Mouse (Mus musculus) kidney, adult 2 months (tissue): ENCODE results near the gene Serp1. TPM values are rescaled to one million over a fixed set of nuclear protein-coding genes. Genes with fewer than 3 reads are reported as not detected.
A peak's percentile ranks its signal among the peaks of the same experiment; 100 is the strongest.
"Not testable (repeated sequence)": the region's sequence is repeated elsewhere in the genome, so short reads cannot be mapped to it uniquely, and the experiment has no call there.

Experiments used
- DNase-seq: peaks from one replicate; pipeline ENCODE4 v3.0.0; 2021
- H3K27ac ChIP-seq: fragments of 200-500 bp; 2 replicates; pipeline ENCODE4 v1.5.1; 2012; ENCODE audit warnings: low read depth, low read length, control low read depth, inconsistent platforms; ENCODE audit not compliant: insufficient read depth
- H3K27me3 ChIP-seq: fragments of 200-500 bp; replicated peaks from 2 replicates; pipeline ENCODE4 v1.6.1; 2012; ENCODE audit warnings: mild to moderate bottlenecking, moderate library complexity, low read length, inconsistent platforms; ENCODE audit not compliant: control insufficient read depth, insufficient read depth
- H3K36me3 ChIP-seq: fragments of 200-500 bp; 2 replicates; pipeline ENCODE4 v1.6.1; 2012; ENCODE audit warnings: mild to moderate bottlenecking, moderate library complexity, low read length, inconsistent platforms; ENCODE audit not compliant: control insufficient read depth, insufficient read depth
- H3K4me1 ChIP-seq: fragments of 200-500 bp; 2 replicates; pipeline ENCODE4 v1.6.1; 2011; ENCODE audit warnings: low read length; ENCODE audit not compliant: control insufficient read depth, insufficient read depth
- H3K4me3 ChIP-seq: fragments of 200-500 bp; 2 replicates; pipeline ENCODE4 v1.5.1; 2011; ENCODE audit warnings: mild to moderate bottlenecking, low read depth, low read length, control low read depth; ENCODE audit not compliant: insufficient read depth
- CTCF ChIP-seq: fragments of 200-500 bp; conservative IDR thresholded peaks from 2 replicates; pipeline ENCODE4 v1.5.1; 2011; ENCODE audit warnings: low read depth, mild to moderate bottlenecking, control low read depth, low read length, moderate library complexity, mixed read lengths; ENCODE audit not compliant: insufficient read depth, insufficient read length
- POLR2A ChIP-seq: fragments of 200-500 bp; IDR thresholded peaks from one replicate; pipeline ENCODE4 v1.6.1; 2011; ENCODE audit warnings: low read depth, low read length, control low read depth
- WGBS: fragments of 180-500 bp; shearing (Covaris S2); methylation state at CpG from one replicate; pipeline ENCODE4 v1.1.7; 2018; 5-methylcytosine and 5-hydroxymethylcytosine counted together
- polyA plus RNA-seq: library from polyadenylated mRNA; depleted of rRNA; stranded (reverse); fragments of >200 nt; gene quantifications from 2 replicates; pipeline ENCODE4 v1.2.3, GENCODE M21; 2012; rRNA removed

The Serp1 gene
- polyA plus RNA-seq, 1 experiment: 32.7 TPM

- Histone ChIP-seq H3K27me3 (no peaks in the 10 kb centered on the region), H3K36me3 (no peaks in the 10 kb centered on the region), H3K4me3 (no peak overlapping the region), H3K27ac (no peak overlapping the region), H3K4me1 (no peaks in the 10 kb centered on the region)
- WGBS: 80% methylated on average over 3 of the region's 3 CpGs
- TF ChIP-seq POLR2A: no peak
- TF ChIP-seq CTCF: peak; percentile 22; the same call in 1 of the 2 replicates
- DNase-seq: no peak
These were observed 38.6 kb downstream of the Serp1 start for GRCm38 (mm10) chr3:58487121-58487520.

GRCm38 (mm10) chr3:58485883-58486282 lies 39.8 kb downstream of the Serp1 start:
- Histone ChIP-seq H3K4me3 (no peak overlapping the region), H3K27me3 (no peaks in the 10 kb centered on the region), H3K36me3 (no peaks in the 10 kb centered on the region), H3K27ac (no peak overlapping the region), H3K4me1 (no peaks in the 10 kb centered on the region)
- 72% methylated on average over 7 of the region's 7 CpGs for WGBS
- TF ChIP-seq CTCF (peak; percentile 50), POLR2A (no peak)
- no peak for DNase-seq

GRCm38 (mm10) chr3:58478755-58479455 lies 46.8 kb downstream of the Serp1 start:
- no peak for DNase-seq
- no peaks in the 10 kb centered on the region for H3K27me3 ChIP-seq

GRCm38 (mm10) chr3:58475298-58475697 lies 50.4 kb downstream of the Serp1 start:
- WGBS: 100% methylated on average over 1 of the region's 1 CpGs
- H3K4me3 ChIP-seq, DNase-seq, H3K27me3 ChIP-seq, H3K27ac ChIP-seq, H3K36me3 ChIP-seq, H3K4me1 ChIP-seq: not testable (repeated sequence)

More at GRCm38 (mm10) chr3:58478755-58479455, 46.8 kb downstream of the Serp1 start:
- TF ChIP-seq POLR2A (no peak), CTCF (no peak)
- no peaks in the 10 kb centered on the region for H3K4me1 ChIP-seq
- no peak overlapping the region for H3K27ac ChIP-seq
- 95% methylated on average over 2 of the region's 2 CpGs for WGBS
- no peaks in the 10 kb centered on the region for H3K36me3 ChIP-seq
- H3K4me3 ChIP-seq: no peak overlapping the region

Other genes starting within 250 kb of the Serp1 start
- gene Tsc22d2, start 111.2 kb downstream of the Serp1 start, polyA plus RNA-seq: 8.4 and 11.3 TPM in 2 replicates
- 10.6 and 15.4 TPM in 2 replicates for gene Eif2a, start 71 bp downstream of the Serp1 start, polyA plus RNA-seq
- 81.8 and 102 TPM in 2 replicates for gene Selenot, start 50.7 kb upstream of the Serp1 start, polyA plus RNA-seq
- gene Erich6, start 111.3 kb upstream of the Serp1 start, polyA plus RNA-seq: 0.03 and 0.10 TPM in 2 replicates
- 19.9 and 22.0 TPM in 2 replicates for gene Siah2, start 166.5 kb upstream of the Serp1 start, polyA plus RNA-seq